Mouse (Mus musculus): ENCODE data around the gene Tmem178. TPM values are rescaled to one million over a fixed set of nuclear protein-coding genes. Genes with fewer than 3 reads are reported as not detected.

Gene Tmem178
- total and polyA plus RNA-seq, 3 experiments: 0.18 to 0.31 (median 0.25) TPM

DNA sequence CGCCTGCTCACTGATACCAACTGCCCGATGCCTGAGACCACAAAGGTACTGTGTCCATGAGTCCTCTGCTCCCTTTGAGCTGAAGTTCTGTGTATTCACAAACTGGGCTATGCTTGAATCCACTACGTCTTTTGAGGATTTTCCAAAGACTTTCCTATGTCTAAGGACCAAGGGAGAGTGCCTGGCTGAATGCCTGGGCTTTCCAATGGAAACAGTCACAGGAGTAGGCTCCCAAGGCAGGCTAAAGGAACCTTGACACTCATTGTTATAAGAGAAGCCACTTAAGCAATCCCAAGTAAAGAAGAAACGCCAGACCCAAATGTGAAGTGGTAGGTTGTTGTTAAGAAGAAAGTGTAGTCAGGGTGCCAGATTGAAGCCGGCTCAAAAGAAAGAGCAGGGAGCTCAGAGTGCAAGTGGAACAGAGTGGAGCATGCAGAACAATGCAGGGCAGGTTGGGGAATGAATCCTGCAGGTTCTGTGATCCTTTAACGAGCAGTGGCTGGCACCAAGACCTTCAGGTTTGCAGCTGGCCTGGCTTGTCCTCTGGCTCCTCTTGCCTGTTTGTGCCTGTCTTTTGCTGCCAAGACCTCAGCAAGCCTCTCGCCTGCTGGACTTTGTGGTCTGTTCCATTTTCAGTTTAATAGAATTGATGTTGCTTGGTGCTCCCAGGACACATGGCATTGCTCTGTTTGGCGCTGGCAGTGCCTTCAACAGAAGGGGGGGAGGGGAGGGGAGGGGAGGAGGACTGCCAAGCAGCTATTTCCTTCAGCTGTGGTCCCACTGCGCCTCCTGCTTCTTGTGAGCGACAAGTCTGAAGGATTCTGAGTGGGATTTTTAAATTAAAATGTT lies 22.9 kb upstream of the Tmem178 start:
- 54% methylated on average over 10 of the region's 10 CpGs for WGBS
- intact Hi-C loops (cut with DNase I): loop anchor here (2.0 to 5.0 kb wide), 3 partner anchors 34 to 239 kb away; no protein-coding TSS in a partner anchor
- DNase-seq: peak in 1 of 2 experiments; percentile 56

GRCm38 (mm10) chr17:80925554-80925953 lies 18.9 kb upstream of the Tmem178 start:
- Histone ChIP-seq H3K27me3 (ENCODE audit: control insufficient read depth, insufficient read depth, low read length) (no peaks in the 10 kb centered on the region), H3K4me3 (no peak overlapping the region), H3K79me2 (replicated peaks; ENCODE audit: control insufficient read depth, insufficient read depth, low read length) (no peaks in the 10 kb centered on the region), H3K9ac (ENCODE audit: low read depth, low read length) (no peak overlapping the region), H3K27ac (no peak overlapping the region), H3K36me3 (ENCODE audit: control insufficient read depth, insufficient read depth, low read length) (no peaks in the 10 kb centered on the region), H3K4me1 (ENCODE audit: control insufficient read depth, insufficient read depth, low read length) (peaks cover 1% of the 10 kb centered on the region)
- no peak for TF ChIP-seq POLR2A (IDR thresholded peaks at IDR 0.05; ENCODE audit: insufficient read depth, low read depth, low read length)
- TF ChIP-seq EP300 (IDR thresholded peaks at IDR 0.05; ENCODE audit: insufficient read depth, low read depth, low read length): no peak
- no peak for TF ChIP-seq CTCF (IDR thresholded peaks at IDR 0.05)
- intact Hi-C loops (cut with DNase I): no loop called here
- DNase-seq: no peak
- 73% methylated on average over 3 of the region's 3 CpGs for WGBS

More for the DNA sequence above, 22.9 kb upstream of the Tmem178 start:
- Histone ChIP-seq H3K27ac (peak overlapping the region; percentile 23), H3K9ac (ENCODE audit: low read depth, low read length) (no peak overlapping the region), H3K79me2 (replicated peaks; ENCODE audit: control insufficient read depth, insufficient read depth, low read length) (no peaks in the 10 kb centered on the region), H3K4me1 (ENCODE audit: control insufficient read depth, insufficient read depth, low read length) (no peaks in the 10 kb centered on the region), H3K4me3 (no peak overlapping the region), H3K27me3 (ENCODE audit: control insufficient read depth, insufficient read depth, low read length) (no peaks in the 10 kb centered on the region), H3K36me3 (ENCODE audit: control insufficient read depth, insufficient read depth, low read length) (no peaks in the 10 kb centered on the region)
- TF ChIP-seq EP300 (IDR thresholded peaks at IDR 0.05; ENCODE audit: insufficient read depth, low read depth, low read length): peak; percentile 64; the same call in 1 of the 2 replicates
- TF ChIP-seq POLR2A (IDR thresholded peaks at IDR 0.05; ENCODE audit: insufficient read depth, low read depth, low read length): no peak
- TF ChIP-seq CTCF (IDR thresholded peaks at IDR 0.05): peak; percentile 55

GRCm38 (mm10) chr17:80927151-80927550 lies 17.3 kb upstream of the Tmem178 start:
- peaks cover 4% of the 10 kb centered on the region for H3K79me2 ChIP-seq (replicated peaks; ENCODE audit: control insufficient read depth, insufficient read depth, low read length)
- no peak overlapping the region for H3K27ac ChIP-seq
- H3K27me3 ChIP-seq (ENCODE audit: control insufficient read depth, insufficient read depth, low read length): no peaks in the 10 kb centered on the region
- TF ChIP-seq EP300 (IDR thresholded peaks at IDR 0.05; ENCODE audit: insufficient read depth, low read depth, low read length) (no peak), CTCF (IDR thresholded peaks at IDR 0.05) (no peak), POLR2A (IDR thresholded peaks at IDR 0.05; ENCODE audit: insufficient read depth, low read depth, low read length) (no peak)
- H3K4me1 ChIP-seq (ENCODE audit: control insufficient read depth, insufficient read depth, low read length): peaks cover 3% of the 10 kb centered on the region
- H3K36me3 ChIP-seq (ENCODE audit: control insufficient read depth, insufficient read depth, low read length): no peaks in the 10 kb centered on the region; the same call in 1 of the 2 replicates
- H3K4me3 ChIP-seq: no peak overlapping the region
- no peak for DNase-seq
- WGBS: 95% methylated on average over 2 of the region's 2 CpGs
- intact Hi-C loops (cut with DNase I): no loop called here
- H3K9ac ChIP-seq (ENCODE audit: low read depth, low read length): no peak overlapping the region

- Histone ChIP-seq H3K4me3 (peak overlapping the region; percentile 43), H3K27me3 (ENCODE audit: control insufficient read depth, insufficient read depth, low read length) (no peaks in the 10 kb centered on the region), H3K27ac (peak overlapping the region; percentile 94), H3K79me2 (replicated peaks; ENCODE audit: control insufficient read depth, insufficient read depth, low read length) (peaks cover 4% of the 10 kb centered on the region), H3K36me3 (ENCODE audit: control insufficient read depth, insufficient read depth, low read length) (peaks cover 3% of the 10 kb centered on the region; the same call in 1 of the 2 replicates), H3K9ac (ENCODE audit: low read depth, low read length) (peak overlapping the region; percentile 41), H3K4me1 (ENCODE audit: control insufficient read depth, insufficient read depth, low read length) (peaks cover 6% of the 10 kb centered on the region)
- TF ChIP-seq POLR2A (IDR thresholded peaks at IDR 0.05; ENCODE audit: insufficient read depth, low read depth, low read length): no peak
- TF ChIP-seq EP300 (IDR thresholded peaks at IDR 0.05; ENCODE audit: insufficient read depth, low read depth, low read length): no peak
- no peak for TF ChIP-seq CTCF (IDR thresholded peaks at IDR 0.05)
- WGBS: 54% methylated on average over 3 of the region's 3 CpGs
- intact Hi-C loops (cut with DNase I): loop anchor here (5.0 kb wide), 2 partner anchors 105 to 205 kb away; partner anchors contain the start of gene Map4k3
- DNase-seq: peak in 1 of 2 experiments; percentile 34
Observed at GRCm38 (mm10) chr17:80932716-80933115, 11.7 kb upstream of the Tmem178 start.

DNA sequence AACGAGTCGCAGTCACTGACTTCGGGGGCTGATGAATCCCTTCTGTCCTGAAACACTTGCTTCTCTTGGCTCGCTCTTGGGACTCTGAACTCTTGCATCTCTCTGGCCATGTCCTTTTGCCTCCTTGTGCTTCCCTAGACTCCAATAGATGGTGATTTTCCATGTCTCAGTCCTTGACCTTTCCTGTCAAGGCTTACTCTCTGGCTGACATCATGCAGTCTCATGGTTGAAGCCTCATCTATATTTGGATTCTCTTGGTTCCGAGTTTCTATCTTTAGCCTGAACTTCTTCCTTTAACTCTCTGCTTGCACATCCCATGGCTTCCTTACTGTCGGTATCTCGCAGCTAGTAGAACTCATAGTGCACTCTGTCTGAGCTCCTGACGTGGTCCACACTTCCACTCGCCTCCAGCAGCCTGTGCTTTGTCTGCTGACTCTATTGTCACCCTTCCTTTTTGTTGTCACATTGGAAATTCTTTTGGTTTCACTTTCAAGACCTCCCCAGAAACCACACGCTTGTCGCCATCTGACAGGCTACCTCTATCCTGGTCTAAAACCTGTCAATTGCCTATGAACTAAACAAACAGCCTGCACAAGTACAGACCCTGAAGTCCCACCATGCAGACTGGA lies 10.9 kb upstream of the Tmem178 start:
- DNase-seq: peak; percentile 38 to 45
- 15% methylated on average over 11 of the region's 11 CpGs for WGBS
- Histone ChIP-seq H3K27ac (peak overlapping the region; percentile 94), H3K4me1 (ENCODE audit: control insufficient read depth, insufficient read depth, low read length) (peaks cover 6% of the 10 kb centered on the region), H3K27me3 (ENCODE audit: control insufficient read depth, insufficient read depth, low read length) (no peaks in the 10 kb centered on the region), H3K79me2 (replicated peaks; ENCODE audit: control insufficient read depth, insufficient read depth, low read length) (peaks cover 4% of the 10 kb centered on the region), H3K36me3 (ENCODE audit: control insufficient read depth, insufficient read depth, low read length) (peaks cover 3% of the 10 kb centered on the region; the same call in 1 of the 2 replicates), H3K4me3 (peak overlapping the region; percentile 43), H3K9ac (ENCODE audit: low read depth, low read length) (peak overlapping the region; percentile 24)
- TF ChIP-seq CTCF (IDR thresholded peaks at IDR 0.05) (no peak), POLR2A (IDR thresholded peaks at IDR 0.05; ENCODE audit: insufficient read depth, low read depth, low read length) (peak; percentile 45; the same call in 1 of the 2 replicates), EP300 (IDR thresholded peaks at IDR 0.05; ENCODE audit: insufficient read depth, low read depth, low read length) (0 out of 2 replicates have a peak, but pooled peaks have one; percentile 8)
- intact Hi-C loops (cut with DNase I): loop anchor here (5.0 kb wide), 2 partner anchors 106 to 206 kb away; partner anchors contain the start of gene Map4k3

Measured in heart, adult 2 months (tissue).